In the genomic region with DNA sequence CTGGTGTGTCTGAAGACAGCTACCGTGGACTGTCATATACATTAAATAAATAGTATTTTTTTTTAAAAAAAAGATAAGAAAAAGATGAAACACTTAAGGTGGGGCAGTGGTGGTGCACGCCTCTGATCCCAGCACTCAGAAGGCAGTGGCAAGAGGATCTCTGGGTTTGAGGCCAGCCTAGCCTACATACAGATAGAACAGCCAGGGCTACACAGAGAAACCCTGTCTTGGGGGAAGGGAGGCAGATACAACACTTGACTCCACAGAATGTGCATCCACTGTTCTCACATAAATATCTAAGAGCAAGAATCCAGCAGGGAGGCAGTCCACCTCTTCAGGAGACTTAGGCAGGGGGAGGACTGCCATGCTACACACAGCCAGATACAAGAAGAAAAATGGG, we compare ENCODE assay signal across 9 mouse cellular contexts. TPM values are rescaled to one million over a fixed set of nuclear protein-coding genes. Genes with fewer than 3 reads are reported as not detected.
A peak's percentile ranks its signal among the peaks of the same experiment; 100 is the strongest.
DNase-seq lines count a peak whose midpoint lies in the region; ATAC-seq and TF ChIP-seq lines count a peak whose summit lies in the region.
"Had no signal": no experiment of that assay in that cellular context is flagged by ENCODE, and none has a peak within 500 bp of the region (broad histone marks: within the 10 kb centered on the region; RNA-seq: fewer than 3 reads in every experiment).

No protein-coding gene starts in this region.

- 0 out of 2 replicates have a peak overlapping the region, but pooled peaks have one; percentile 1 for H3K27ac ChIP-seq in limb, embryonic 12.5 days
- no peak overlapping the region for H3K27ac ChIP-seq in olfactory bulb, adult 2 months (ENCODE audit: insufficient read depth, low read depth, low read length)
- H3K27ac ChIP-seq in thymus, adult 2 months (ENCODE audit: control insufficient read depth, insufficient read depth, low read length): no peak overlapping the region

- 63% methylated on average over 2 of the region's 2 CpGs for WGBS in lung, adult 2 months
- WGBS in limb, embryonic 12.5 days: 92% methylated on average over 2 of the region's 2 CpGs
- 84% methylated on average over 2 of the region's 2 CpGs for WGBS in olfactory bulb, adult 2 months
- 97% methylated on average over 2 of the region's 2 CpGs for WGBS in thymus, adult 2 months

- peak overlapping the region; percentile 87 for H3K4me2 ChIP-seq in limb, embryonic 12.5 days

- DNase-seq in lung, adult 2 months: no peak
- no peak for DNase-seq in lung, adult 18-20 months
- no peak for DNase-seq in thymus, adult 2 months
- DNase-seq in gastrocnemius, postnatal 25 days: no peak
- DNase-seq in frontal cortex, postnatal 14 days (ENCODE audit: low spot score in 2 of 2): no peak
- DNase-seq: right cerebral cortex, adult 18-20 months had no signal

- no peak for TF ChIP-seq CTCF in lung, adult 2 months (IDR thresholded peaks at IDR 0.05; ENCODE audit: insufficient read depth, low read length)
- TF ChIP-seq CTCF in olfactory bulb, adult 2 months (IDR thresholded peaks at IDR 0.05; ENCODE audit: insufficient read depth, low read depth, low read length): no peak
- no peak for TF ChIP-seq CTCF in thymus, adult 2 months (IDR thresholded peaks at IDR 0.05; ENCODE audit: borderline replicate concordance, control insufficient read depth, extremely low read depth, insufficient read depth, low read length, poor library complexity)

- peaks cover 9% of the 10 kb centered on the region for H3K4me1 ChIP-seq in lung, adult 2 months (ENCODE audit: control insufficient read depth, insufficient read depth, low read length)
- H3K4me1 ChIP-seq in limb, embryonic 12.5 days (replicated peaks): peaks cover 31% of the 10 kb centered on the region
- peaks cover 8% of the 10 kb centered on the region for H3K4me1 ChIP-seq in olfactory bulb, adult 2 months (ENCODE audit: control insufficient read depth, insufficient read depth, low read length)
- peaks cover 7% of the 10 kb centered on the region for H3K4me1 ChIP-seq in thymus, adult 2 months (replicated peaks; ENCODE audit: control insufficient read depth, insufficient read depth, low read length)

- no peak for TF ChIP-seq POLR2A in lung, adult 2 months (IDR thresholded peaks at IDR 0.05; ENCODE audit: borderline replicate concordance, extremely low read depth, low read depth, low read length)
- no peak for TF ChIP-seq POLR2A in olfactory bulb, adult 2 months (IDR thresholded peaks at IDR 0.05; ENCODE audit: insufficient read depth, low read depth, low read length)
- TF ChIP-seq POLR2A in thymus, adult 2 months (IDR thresholded peaks at IDR 0.05; ENCODE audit: control insufficient read depth, extremely low read depth, insufficient read depth, low read length, poor library complexity): no peak

- H3K9me3 ChIP-seq in limb, embryonic 12.5 days: no peaks in the 10 kb centered on the region

- H3K9ac ChIP-seq in limb, embryonic 12.5 days (replicated peaks): no peak overlapping the region

- ATAC-seq in erythroid progenitor cell, adult 5-6 weeks (replicated peaks; ENCODE audit: low FRiP score, poor library complexity, severe bottlenecking): peak; percentile 41; the same call in 1 of the 2 replicates
- ATAC-seq in limb, embryonic 12.5 days (ENCODE audit: insufficient number of reproducible peaks, insufficient read depth, low FRiP score, low TSS enrichment, low read depth): no peak

- H3K36me3 ChIP-seq in limb, embryonic 12.5 days: no peaks in the 10 kb centered on the region; the same call in 1 of the 2 replicates
- no peaks in the 10 kb centered on the region for H3K36me3 ChIP-seq in thymus, adult 2 months (ENCODE audit: control insufficient read depth, insufficient read depth, low read length)

- peak overlapping the region; percentile 18 for H3K4me3 ChIP-seq in lung, adult 2 months (replicated peaks; ENCODE audit: extremely low read depth, low read depth, low read length)
- H3K4me3 ChIP-seq in limb, embryonic 12.5 days (replicated peaks): peak overlapping the region; percentile 17
- H3K4me3 ChIP-seq in olfactory bulb, adult 2 months (ENCODE audit: insufficient read depth, low read depth, low read length): peak overlapping the region; percentile 37
- H3K4me3 ChIP-seq in thymus, adult 2 months (ENCODE audit: control insufficient read depth, insufficient read depth, low read length): no peak overlapping the region

- H3K27me3 ChIP-seq in limb, embryonic 12.5 days: no peaks in the 10 kb centered on the region
- H3K27me3 ChIP-seq in thymus, adult 2 months (ENCODE audit: control insufficient read depth, insufficient read depth, low read length): peaks cover 15% of the 10 kb centered on the region

RNA-seq across cellular contexts. Expression of a gene that starts 4.1 kb away (rescaled TPM):
- 46.2 and 62.4 TPM in 2 replicates for polyA plus RNA-seq in lung, adult 2 months (2012; rRNA removed)
- 139 and 161 TPM in 2 replicates for total RNA-seq in erythroid progenitor cell, adult 5-6 weeks (2015; ENCODE audit: low replicate concordance)
- 204 and 206 TPM in 2 replicates for total RNA-seq in erythroid progenitor cell, adult 5-6 weeks (2017; ENCODE audit: low replicate concordance)
- polyA plus RNA-seq in limb, embryonic 12.5 days (2016; fragmentation: Nextera tagmentation; extraction: Ambion mirVana): 14.8 and 16.9 TPM in 2 replicates
- polyA plus RNA-seq in olfactory bulb, adult 2 months (2012; ENCODE audit: insufficient read depth, insufficient read length, low replicate concordance, missing spikeins): 42.4 TPM in 1 of 2 replicates, not detected in the other
- 5.7 and 7.1 TPM in 2 replicates for polyA plus RNA-seq in thymus, adult 2 months (2012; rRNA removed)
- 10 to 100 TPM; 49.0 to 51.4 TPM for total RNA-seq in gastrocnemius, postnatal 25 days (2021)

RNA-seq across cellular contexts. Expression of a gene that starts 13.4 kb away (rescaled TPM):
- 1.8 and 7.4 TPM in 2 replicates for polyA plus RNA-seq in lung, adult 2 months (2012; rRNA removed)
- 12.2 TPM in 1 of 2 replicates, not detected in the other for total RNA-seq in erythroid progenitor cell, adult 5-6 weeks (2015; ENCODE audit: low replicate concordance)
- total RNA-seq in erythroid progenitor cell, adult 5-6 weeks (2017; ENCODE audit: low replicate concordance): 0.77 TPM in 1 of 2 replicates, not detected in the other
- polyA plus RNA-seq in limb, embryonic 12.5 days (2016; fragmentation: Nextera tagmentation; extraction: Ambion mirVana): 8.9 and 11.8 TPM in 2 replicates
- polyA plus RNA-seq in olfactory bulb, adult 2 months (2012; ENCODE audit: insufficient read depth, insufficient read length, low replicate concordance, missing spikeins): not detected in 2 replicates
- polyA plus RNA-seq in thymus, adult 2 months (2012; rRNA removed): 0.19 and 0.59 TPM in 2 replicates
- total RNA-seq in gastrocnemius, postnatal 25 days (2021): 1 to 10 TPM; 1.0 to 1.4 TPM
